Mouse (Mus musculus) monocyte, adult 2 months (primary cell): Measurements from ENCODE around the gene Luc7l2.

Experiments used
- DNase-seq, 2 experiments: peaks; one replicate each; pipeline ENCODE4 v3.0.0; 2022; ENCODE audit warnings: low spot score in 2 of 2, low read depth in 1 of 2

The Luc7l2 gene

GRCm38 (mm10) chr6:38649545-38649944, 98.4 kb downstream of the Luc7l2 start:
- no peak for DNase-seq

GRCm38 (mm10) chr6:38650263-38650937, 99.3 kb downstream of the Luc7l2 start:
- peak; percentile 26 to 43 for DNase-seq
